Mouse (Mus musculus) liver, embryonic 11.5 days (tissue): ENCODE measurements around the gene Cracr2b. TPM values are rescaled to one million over a fixed set of nuclear protein-coding genes. Genes with fewer than 3 reads are reported as not detected.

Source experiments
- ATAC-seq: fragments of 200-750 bp; cut with Nextera tagmentation; replicated peaks from 2 replicates; pipeline ENCODE4 v1.8.0; 2017; ENCODE audit warnings: moderate number of reproducible peaks, mild to moderate bottlenecking, moderate TSS enrichment, moderate library complexity; ENCODE audit not compliant: low FRiP score
- DNase-seq: peaks from one replicate; pipeline ENCODE4 v3.0.0-alpha.2; 2017; ENCODE audit warnings: low spot score
- H3K27ac ChIP-seq: fragments of 300-500 bp; sonication (generic); 2 replicates; pipeline ENCODE4 v1.5.1; 2014; ENCODE audit warnings: mild to moderate bottlenecking, low read depth, low read length, control low read depth
- H3K27me3 ChIP-seq: fragments of 300-500 bp; sonication (generic); replicated peaks from 2 replicates; pipeline ENCODE4 v1.6.1; 2014; ENCODE audit warnings: low read length, mixed read lengths; ENCODE audit not compliant: control insufficient read depth, insufficient read depth
- H3K36me3 ChIP-seq: fragments of 300-500 bp; sonication (generic); 2 replicates; pipeline ENCODE4 v1.6.1; 2014; ENCODE audit warnings: mild to moderate bottlenecking, low read length, moderate library complexity, mixed read lengths; ENCODE audit not compliant: control insufficient read depth, insufficient read depth
- H3K4me1 ChIP-seq: fragments of 300-500 bp; sonication (generic); replicated peaks from 2 replicates; pipeline ENCODE4 v1.6.1; 2014; ENCODE audit warnings: low read length, mixed read lengths; ENCODE audit not compliant: control insufficient read depth, insufficient read depth
- H3K4me2 ChIP-seq: fragments of 300-500 bp; sonication (generic); 2 replicates; pipeline ENCODE4 v1.6.1; 2014; ENCODE audit warnings: mild to moderate bottlenecking, control low read depth, moderate library complexity
- H3K4me3 ChIP-seq: fragments of 300-500 bp; sonication (generic); 2 replicates; pipeline ENCODE4 v1.5.1; 2014; ENCODE audit warnings: low read depth, low read length, control low read depth
- H3K9ac ChIP-seq: fragments of 300-500 bp; sonication (generic); 2 replicates; pipeline ENCODE4 v1.6.1; 2014; ENCODE audit warnings: low read depth, low read length, control low read depth
- H3K9me3 ChIP-seq: fragments of 300-500 bp; sonication (generic); 2 replicates; pipeline ENCODE4 v1.6.1; 2016; ENCODE audit warnings: low read length, inconsistent platforms, mixed read lengths; ENCODE audit not compliant: control insufficient read depth
- WGBS: fragments of 180-500 bp; shearing (Covaris S2); extraction: QIAGEN DNeasy Blood & Tissue Kit; methylation state at CpG from one replicate; pipeline ENCODE4 v1.1.7; 2014; 5-methylcytosine and 5-hydroxymethylcytosine counted together
- polyA plus RNA-seq: library from polyadenylated mRNA; unstranded; fragments of >200 nt; fragmentation: Nextera tagmentation; extraction: Ambion mirVana; gene quantifications from 2 replicates; pipeline ENCODE4 v1.2.1, GENCODE M21; 2014

The Cracr2b gene
- polyA plus RNA-seq, 1 experiment from 2014 or later: 4.3 TPM

GRCm38 (mm10) chr7:141456739-141457138 lies 4.2 kb upstream of the Cracr2b start:
- 84% methylated on average over 6 of the region's 6 CpGs for WGBS
- H3K27ac ChIP-seq: no peak overlapping the region

GRCm38 (mm10) chr7:141457236-141457635 lies 3.7 kb upstream of the Cracr2b start:
- peaks cover 17% of the 10 kb centered on the region for H3K4me1 ChIP-seq
- no peak overlapping the region for H3K4me2 ChIP-seq
- no peak overlapping the region for H3K27ac ChIP-seq
- H3K36me3 ChIP-seq: 0 out of 2 replicates have a peak, but pooled peaks cover under 1% of the 10 kb centered on the region
- 90% methylated on average over 14 of the region's 14 CpGs for WGBS
- H3K9ac ChIP-seq: no peak overlapping the region
- DNase-seq: no peak
- H3K27me3 ChIP-seq: peaks cover 23% of the 10 kb centered on the region
- no peak for ATAC-seq
- no peak overlapping the region for H3K4me3 ChIP-seq
- no peaks in the 10 kb centered on the region for H3K9me3 ChIP-seq

More at GRCm38 (mm10) chr7:141456739-141457138, 4.2 kb upstream of the Cracr2b start:
- Histone ChIP-seq H3K9ac (no peak overlapping the region), H3K4me1 (peaks cover 15% of the 10 kb centered on the region), H3K4me3 (no peak overlapping the region), H3K4me2 (no peak overlapping the region; the same call in 1 of the 2 replicates), H3K27me3 (peaks cover 18% of the 10 kb centered on the region), H3K9me3 (no peaks in the 10 kb centered on the region), H3K36me3 (0 out of 2 replicates have a peak, but pooled peaks cover 6% of the 10 kb centered on the region)
- DNase-seq (no peak), ATAC-seq (no peak)

- 74% methylated on average over 15 of the region's 15 CpGs for WGBS
- DNase-seq (no peak), ATAC-seq (no peak)
- Histone ChIP-seq H3K4me1 (peaks cover 17% of the 10 kb centered on the region), H3K9me3 (no peaks in the 10 kb centered on the region), H3K4me3 (no peak overlapping the region), H3K4me2 (no peak overlapping the region), H3K27me3 (peaks cover 30% of the 10 kb centered on the region), H3K27ac (no peak overlapping the region), H3K36me3 (no peaks in the 10 kb centered on the region), H3K9ac (no peak overlapping the region)
Measured at GRCm38 (mm10) chr7:141457986-141458660, 2.8 kb upstream of the Cracr2b start.

- ATAC-seq: no peak
- no peaks in the 10 kb centered on the region for H3K36me3 ChIP-seq
- H3K4me2 ChIP-seq: no peak overlapping the region; the same call in 1 of the 2 replicates
- H3K9me3 ChIP-seq: no peaks in the 10 kb centered on the region
- no peak overlapping the region for H3K9ac ChIP-seq
- H3K27ac ChIP-seq: no peak overlapping the region
- H3K4me3 ChIP-seq: no peak overlapping the region
- 90% methylated on average over 11 of the region's 11 CpGs for WGBS
- DNase-seq: no peak
- peaks cover 36% of the 10 kb centered on the region for H3K27me3 ChIP-seq
- peaks cover 17% of the 10 kb centered on the region for H3K4me1 ChIP-seq
Measured at GRCm38 (mm10) chr7:141458661-141459060, 2.2 kb upstream of the Cracr2b start.

GRCm38 (mm10) chr7:141459301-141459711 lies 1.6 kb upstream of the Cracr2b start:
- Histone ChIP-seq H3K36me3 (no peaks in the 10 kb centered on the region), H3K4me2 (no peak overlapping the region), H3K4me3 (no peak overlapping the region), H3K9me3 (no peaks in the 10 kb centered on the region), H3K27me3 (peaks cover 42% of the 10 kb centered on the region), H3K9ac (no peak overlapping the region), H3K4me1 (peaks cover 17% of the 10 kb centered on the region), H3K27ac (no peak overlapping the region)
- 89% methylated on average over 17 of the region's 17 CpGs for WGBS
- DNase-seq (no peak), ATAC-seq (no peak)

- no peak for ATAC-seq
- peaks cover 18% of the 10 kb centered on the region for H3K4me1 ChIP-seq
- H3K27me3 ChIP-seq: peaks cover 49% of the 10 kb centered on the region
- H3K4me2 ChIP-seq: no peak overlapping the region
- H3K27ac ChIP-seq: no peak overlapping the region
- no peak for DNase-seq
- WGBS: 68% methylated on average over 5 of the region's 5 CpGs
- no peak overlapping the region for H3K4me3 ChIP-seq
- no peak overlapping the region for H3K9ac ChIP-seq
- H3K36me3 ChIP-seq: no peaks in the 10 kb centered on the region
- H3K9me3 ChIP-seq: no peaks in the 10 kb centered on the region
Measured at GRCm38 (mm10) chr7:141460001-141460390, 898 bp upstream of the Cracr2b start.

- H3K4me2 ChIP-seq: peak overlapping the region; percentile 66
- peaks cover 21% of the 10 kb centered on the region for H3K4me1 ChIP-seq
- DNase-seq (no peak), ATAC-seq (no peak)
- H3K27ac ChIP-seq: no peak overlapping the region
- H3K9me3 ChIP-seq: no peaks in the 10 kb centered on the region
- peaks cover 57% of the 10 kb centered on the region for H3K27me3 ChIP-seq
- WGBS: 3% methylated on average over 58 of the region's 59 CpGs
- H3K4me3 ChIP-seq: peak overlapping the region; percentile 44
- H3K9ac ChIP-seq: peak overlapping the region; percentile 55
- H3K36me3 ChIP-seq: no peaks in the 10 kb centered on the region
Measured at GRCm38 (mm10) chr7:141461521-141462332, 833 bp downstream of the Cracr2b start.

- Histone ChIP-seq H3K36me3 (no peaks in the 10 kb centered on the region), H3K27ac (no peak overlapping the region), H3K9me3 (no peaks in the 10 kb centered on the region), H3K9ac (no peak overlapping the region; the same call in 1 of the 2 replicates), H3K4me3 (peak overlapping the region; percentile 44), H3K27me3 (peaks cover 57% of the 10 kb centered on the region), H3K4me2 (peak overlapping the region; percentile 66), H3K4me1 (peaks cover 24% of the 10 kb centered on the region)
- DNase-seq (no peak), ATAC-seq (no peak)
- WGBS: 10% methylated on average over 5 of the region's 5 CpGs
Measured at GRCm38 (mm10) chr7:141462333-141462821, 1.5 kb downstream of the Cracr2b start.
